Comparison of ENCODE assay signal across 8 mouse cellular contexts in the genomic region with DNA sequence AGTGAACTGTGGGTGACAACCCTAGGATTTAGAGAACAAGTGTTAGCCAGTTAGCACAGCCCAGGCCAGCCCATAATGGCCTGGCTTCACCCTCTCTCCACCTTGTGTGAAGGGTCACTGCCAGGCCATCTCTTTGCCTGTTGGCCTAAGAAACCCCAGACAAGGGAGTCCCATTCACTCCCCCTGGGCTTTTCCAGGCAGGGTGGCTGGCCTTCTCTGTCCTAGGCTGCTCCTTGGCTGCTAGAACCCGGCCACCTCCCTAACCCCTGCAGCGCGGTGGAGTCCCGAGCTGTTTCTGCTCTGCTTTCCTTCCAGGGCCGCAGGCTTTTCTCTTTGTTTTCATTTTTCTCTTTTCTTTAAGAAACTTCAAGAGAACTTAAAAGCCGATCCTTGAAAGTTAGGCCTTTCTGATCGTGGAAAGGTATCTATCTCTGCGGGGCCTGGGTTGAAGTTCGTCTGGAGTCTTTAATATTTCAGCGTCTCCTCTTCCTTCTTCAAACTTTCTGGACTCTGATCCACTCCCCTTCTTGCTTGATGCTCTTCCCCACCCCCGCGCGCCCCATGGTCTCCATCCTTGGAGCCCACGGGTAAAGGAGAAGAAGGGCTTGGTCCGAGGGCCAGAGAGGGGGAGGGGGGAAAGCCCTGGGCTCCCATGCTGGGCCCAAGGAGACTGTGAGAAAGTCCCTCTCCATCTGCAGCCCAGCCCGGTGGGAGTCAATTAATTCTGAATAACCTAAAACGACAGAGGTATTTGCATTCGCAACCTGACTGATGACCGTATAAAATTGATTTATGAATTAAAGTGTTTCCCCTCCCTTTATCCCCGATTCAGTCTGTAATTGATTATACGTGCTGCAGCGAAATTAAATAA. TPM values are rescaled to one million over a fixed set of nuclear protein-coding genes. Genes with fewer than 3 reads are reported as not detected.
DNase-seq lines count a peak whose midpoint lies in the region; ATAC-seq and TF ChIP-seq lines count a peak whose summit lies in the region.
"Had no signal": no experiment of that assay in that cellular context is flagged by ENCODE, and none has a peak within 500 bp of the region (broad histone marks: within the 10 kb centered on the region; RNA-seq: fewer than 3 reads in every experiment).

No protein-coding gene starts in this region.

- H3K36me3 ChIP-seq in stomach, embryonic 14.5 days (ENCODE audit: control insufficient read depth, insufficient read depth, low read length) = no peaks in the 10 kb centered on the region
- no peaks in the 10 kb centered on the region for H3K36me3 ChIP-seq in stomach, postnatal 0 days (ENCODE audit: control insufficient read depth, insufficient read depth, low read length)
- H3K36me3 ChIP-seq in forebrain, postnatal 0 days (ENCODE audit: insufficient read depth) = no peaks in the 10 kb centered on the region
- H3K36me3 ChIP-seq in liver, embryonic 13.5 days = no peaks in the 10 kb centered on the region

- no peak overlapping the region for H3K4me3 ChIP-seq in stomach, embryonic 14.5 days (ENCODE audit: low read depth, low read length)
- H3K4me3 ChIP-seq in stomach, postnatal 0 days (ENCODE audit: low read depth, low read length) = no peak overlapping the region
- H3K4me3 ChIP-seq in forebrain, postnatal 0 days (ENCODE audit: low read depth, low read length) = no peak overlapping the region
- no peak overlapping the region for H3K4me3 ChIP-seq in liver, embryonic 13.5 days (replicated peaks)

- no peaks in the 10 kb centered on the region for H3K9me3 ChIP-seq in stomach, embryonic 14.5 days (ENCODE audit: control insufficient read depth, low read depth, low read length)
- no peaks in the 10 kb centered on the region for H3K9me3 ChIP-seq in stomach, postnatal 0 days (ENCODE audit: control insufficient read depth, low read length)
- no peaks in the 10 kb centered on the region for H3K9me3 ChIP-seq in forebrain, postnatal 0 days (ENCODE audit: low read length)
- no peaks in the 10 kb centered on the region for H3K9me3 ChIP-seq in liver, embryonic 13.5 days (replicated peaks)

- peaks cover 16% of the 10 kb centered on the region for H3K4me1 ChIP-seq in stomach, embryonic 14.5 days (ENCODE audit: control insufficient read depth, insufficient read depth, low read length)
- H3K4me1 ChIP-seq in stomach, postnatal 0 days (replicated peaks; ENCODE audit: control insufficient read depth, insufficient read depth) = 0 out of 2 replicates have a peak, but pooled peaks cover 3% of the 10 kb centered on the region
- H3K4me1 ChIP-seq in forebrain, postnatal 0 days (ENCODE audit: insufficient read depth) = no peaks in the 10 kb centered on the region
- H3K4me1 ChIP-seq in liver, embryonic 13.5 days (replicated peaks) = no peaks in the 10 kb centered on the region

- TF ChIP-seq EP300 in stomach, postnatal 0 days (optimal IDR thresholded peaks at IDR 0.05) = no peak

- no peak overlapping the region for H3K9ac ChIP-seq in stomach, embryonic 14.5 days (replicated peaks; ENCODE audit: low read depth, low read length)
- H3K9ac ChIP-seq in stomach, postnatal 0 days (ENCODE audit: low read length) = no peak overlapping the region
- H3K9ac ChIP-seq in forebrain, postnatal 0 days = no peak overlapping the region
- no peak overlapping the region for H3K9ac ChIP-seq in liver, embryonic 13.5 days

- peak; percentile 28; the same call in 1 of the 2 replicates for ATAC-seq in stomach, embryonic 14.5 days (ENCODE audit: insufficient number of reproducible peaks, insufficient read depth, low FRiP score, low read depth)
- no peak for ATAC-seq in stomach, postnatal 0 days (ENCODE audit: low FRiP score, low TSS enrichment)
- peak; percentile 25 for ATAC-seq in forebrain, postnatal 0 days
- no peak for ATAC-seq in liver, embryonic 13.5 days (ENCODE audit: low read depth)
- no peak for ATAC-seq in megakaryocyte, adult 5-6 weeks (ENCODE audit: poor library complexity, severe bottlenecking)

- TF ChIP-seq CTCF in stomach, postnatal 0 days (IDR thresholded peaks at IDR 0.05; ENCODE audit: low read depth) = no peak
- TF ChIP-seq CTCF in forebrain, postnatal 0 days (IDR thresholded peaks at IDR 0.05; ENCODE audit: low read depth) = no peak

- no peaks in the 10 kb centered on the region for H3K27me3 ChIP-seq in stomach, embryonic 14.5 days (ENCODE audit: control insufficient read depth, insufficient read depth, low read length)
- H3K27me3 ChIP-seq in stomach, postnatal 0 days (ENCODE audit: control insufficient read depth, insufficient read depth, low read length) = no peaks in the 10 kb centered on the region
- H3K27me3 ChIP-seq in forebrain, postnatal 0 days (ENCODE audit: insufficient read depth, low read length) = no peaks in the 10 kb centered on the region
- H3K27me3 ChIP-seq in liver, embryonic 13.5 days = peaks cover 4% of the 10 kb centered on the region; the same call in 1 of the 2 replicates

- DNase-seq in stomach, postnatal 0 days (ENCODE audit: low spot score) = no peak
- DNase-seq in forebrain, postnatal 0 days = no peak
- no peak for DNase-seq in liver, embryonic 13.5 days
- no peak for DNase-seq in c-Kit-positive CD71-positive TER-119-positive erythroid progenitor cells, embryonic 14.5 days (ENCODE audit: low spot score)
- DNase-seq in spleen, postnatal 36 days (ENCODE audit: low spot score in 2 of 2) = no peak

- peak overlapping the region; percentile 25; the same call in 1 of the 2 replicates for H3K4me2 ChIP-seq in stomach, embryonic 14.5 days (replicated peaks; ENCODE audit: low read depth, low read length)
- H3K4me2 ChIP-seq in stomach, postnatal 0 days (replicated peaks; ENCODE audit: low read depth) = no peak overlapping the region
- H3K4me2 ChIP-seq in forebrain, postnatal 0 days (ENCODE audit: low read depth) = peak overlapping the region; percentile 29; the same call in 1 of the 2 replicates
- H3K4me2 ChIP-seq in liver, embryonic 13.5 days = peak overlapping the region; percentile 35; the same call in 1 of the 2 replicates

- 18% methylated on average over 22 of the region's 22 CpGs for WGBS in stomach, embryonic 14.5 days
- 38% methylated on average over 22 of the region's 22 CpGs for WGBS in stomach, postnatal 0 days
- 11% methylated on average over 22 of the region's 22 CpGs for WGBS in forebrain, postnatal 0 days
- WGBS in liver, embryonic 13.5 days (ENCODE audit: insufficient replicate concordance) = 36% methylated on average over 22 of the region's 22 CpGs

- peak overlapping the region; percentile 88 for H3K27ac ChIP-seq in stomach, embryonic 14.5 days (ENCODE audit: low read length)
- H3K27ac ChIP-seq in stomach, postnatal 0 days (replicated peaks) = no peak overlapping the region
- H3K27ac ChIP-seq in forebrain, postnatal 0 days (ENCODE audit: low read depth, low read length) = 0 out of 2 replicates have a peak overlapping the region, but pooled peaks have one; percentile 47
- no peak overlapping the region for H3K27ac ChIP-seq in liver, embryonic 13.5 days
- H3K27ac ChIP-seq: macrophage had no signal

RNA-seq across cellular contexts. Expression of gene Nepro, which starts 52.3 kb away (rescaled TPM):
- 9.3 and 10.0 TPM in 2 replicates for polyA plus RNA-seq in stomach, embryonic 14.5 days (2014; fragmentation: Nextera tagmentation; extraction: Ambion mirVana)
- polyA plus RNA-seq in stomach, postnatal 0 days (2015; fragmentation: Nextera tagmentation; extraction: Ambion mirVana) = 2.8 and 3.2 TPM in 2 replicates
- total RNA-seq in forebrain, postnatal 0 days (2014; rRNA removed) = 4.0 and 5.4 TPM in 2 replicates
- 1.7 and 2.2 TPM in 2 replicates for polyA plus RNA-seq in forebrain, postnatal 0 days (2015; fragmentation: Nextera tagmentation; extraction: Ambion mirVana)
- 3.8 and 4.1 TPM in 2 replicates for polyA plus RNA-seq in liver, embryonic 13.5 days (2015; fragmentation: Nextera tagmentation; extraction: Ambion mirVana)
- total RNA-seq in megakaryocyte, adult 5-6 weeks (2015) = 8.6 and 11.2 TPM in 2 replicates
- total RNA-seq in megakaryocyte, adult 5-6 weeks (2017) = 13.4 and 15.1 TPM in 2 replicates

Comparison
In these comparisons a context has a peak if more than half of its experiments do, and no peak if none do; other contexts are left out.
1. ATAC-seq: peak in stomach, embryonic 14.5 days (single experiment) and forebrain, postnatal 0 days (single experiment); none in stomach, postnatal 0 days (single experiment), liver, embryonic 13.5 days (single experiment) and megakaryocyte, adult 5-6 weeks (single experiment).
2. H3K27ac ChIP-seq: peak in stomach, embryonic 14.5 days (single experiment) and forebrain, postnatal 0 days (single experiment); none in stomach, postnatal 0 days (single experiment) and liver, embryonic 13.5 days (single experiment).